Mouse (Mus musculus) lung, postnatal 0 days (tissue): ENCODE measurements around the gene Fbxo24.

Experiments used
- CTCF ChIP-seq: IDR thresholded peaks from 2 replicates; pipeline ENCODE4 v1.5.1; 2016; ENCODE audit warnings: antibody characterized with exemption, mild to moderate bottlenecking
- EP300 ChIP-seq: IDR thresholded peaks from 2 replicates; pipeline ENCODE4 v1.6.1; 2016; ENCODE audit warnings: antibody characterized with exemption, mild to moderate bottlenecking, control low read depth

DNA sequence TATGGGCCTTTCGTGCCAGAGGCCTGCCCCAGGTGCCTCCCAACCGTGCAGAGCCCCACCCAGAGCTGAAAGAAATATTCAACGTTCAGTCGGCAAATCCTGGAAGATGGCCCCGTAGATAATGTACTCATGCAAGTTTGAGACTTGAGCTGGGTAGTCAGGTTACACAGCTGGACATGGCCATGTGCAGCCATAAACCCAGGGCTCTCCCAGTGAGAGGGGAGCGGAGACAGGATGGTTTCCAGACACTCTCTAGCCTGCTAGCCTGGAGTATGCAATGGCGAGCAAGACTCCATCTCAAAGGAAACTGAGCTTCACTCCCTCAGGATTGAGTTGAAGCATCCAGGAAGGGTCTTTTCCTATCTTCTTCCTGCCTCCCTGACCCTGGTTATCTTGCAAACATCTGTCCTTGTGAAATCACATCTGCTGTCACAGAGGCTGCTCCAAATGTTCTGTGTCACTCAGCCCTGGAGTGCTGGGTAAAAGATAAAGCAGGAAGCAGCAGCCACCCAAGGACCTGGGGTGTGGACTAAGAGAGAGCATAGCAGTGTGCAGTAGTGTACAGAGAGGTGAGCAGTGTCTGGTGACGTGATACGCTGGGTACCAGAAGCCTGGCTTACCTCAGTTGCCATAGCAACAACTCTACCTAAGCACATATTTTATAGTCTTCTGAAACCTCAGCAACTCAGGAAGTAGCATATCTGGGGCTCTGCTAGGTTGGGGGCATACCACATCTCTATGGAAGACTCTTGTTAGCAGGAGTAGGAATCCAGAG, 19.2 kb upstream of the Fbxo24 start:
- TF ChIP-seq CTCF (no peak), EP300 (no peak)
